Mouse (Mus musculus): ENCODE data around the gene Gramd4. TPM values are rescaled to one million over a fixed set of nuclear protein-coding genes. Genes with fewer than 3 reads are reported as not detected.

The Gramd4 gene
- polyA plus RNA-seq, 1 experiment from 2014 or later: 32.5 TPM

- H3K9ac ChIP-seq: peak overlapping the region; percentile 65
- ATAC-seq (ENCODE audit: low read depth): 0 out of 2 replicates have a peak, but pooled peaks have one; percentile 9
- peaks cover 16% of the 10 kb centered on the region for H3K36me3 ChIP-seq
- H3K27ac ChIP-seq (replicated peaks): 0 out of 2 replicates have a peak overlapping the region, but pooled peaks have one; percentile 42
- H3K4me2 ChIP-seq: peak overlapping the region; percentile 84
- H3K4me1 ChIP-seq (replicated peaks): peaks cover 54% of the 10 kb centered on the region
- 1% methylated on average over 38 of the region's 38 CpGs for WGBS
- H3K9me3 ChIP-seq: peaks cover 9% of the 10 kb centered on the region; the same call in 1 of the 2 replicates
- H3K27me3 ChIP-seq: peaks cover 36% of the 10 kb centered on the region
- peak overlapping the region; percentile 46 for H3K4me3 ChIP-seq
Measured at GRCm38 (mm10) chr15:86032811-86033190, 24.7 kb upstream of the Gramd4 start.

- H3K9ac ChIP-seq: peak within 1 kb of the TSS; percentile 65
- WGBS: under 1% methylated on average over 79 of the region's 80 CpGs
- H3K9me3 ChIP-seq: peaks cover 9% of the 10 kb centered on the region; the same call in 1 of the 2 replicates
- H3K27me3 ChIP-seq: peaks cover 36% of the 10 kb centered on the region
- peaks cover 16% of the 10 kb centered on the region for H3K36me3 ChIP-seq
- H3K4me3 ChIP-seq: peak within 1 kb of the TSS; percentile 46
- H3K4me2 ChIP-seq: peak within 1 kb of the TSS; percentile 84
- H3K27ac ChIP-seq (replicated peaks): 0 out of 2 replicates have a peak within 1 kb of the TSS, but pooled peaks have one; percentile 42
- ATAC-seq (ENCODE audit: low read depth): peak; percentile 28
- H3K4me1 ChIP-seq (replicated peaks): peaks cover 49% of the 10 kb centered on the region
Measured at GRCm38 (mm10) chr15:86033191-86033841, 24.2 kb upstream of the Gramd4 start, which contains the start of gene Celsr1. Celsr1 (minus strand) TSS chr15:86033777.

GRCm38 (mm10) chr15:86034021-86034523 lies 23.4 kb upstream of the Gramd4 start:
- ATAC-seq (ENCODE audit: low read depth): peak; percentile 78
- WGBS: under 1% methylated on average over 33 of the region's 44 CpGs
- H3K4me3 ChIP-seq: peak overlapping the region; percentile 46
- peaks cover 9% of the 10 kb centered on the region; the same call in 1 of the 2 replicates for H3K9me3 ChIP-seq
- peak overlapping the region; percentile 84 for H3K4me2 ChIP-seq
- H3K27me3 ChIP-seq: peaks cover 37% of the 10 kb centered on the region
- peaks cover 41% of the 10 kb centered on the region for H3K4me1 ChIP-seq (replicated peaks)
- peak overlapping the region; percentile 65 for H3K9ac ChIP-seq
- peaks cover 16% of the 10 kb centered on the region for H3K36me3 ChIP-seq
- 0 out of 2 replicates have a peak overlapping the region, but pooled peaks have one; percentile 42 for H3K27ac ChIP-seq (replicated peaks)

GRCm38 (mm10) chr15:86034781-86035360 lies 22.6 kb upstream of the Gramd4 start:
- Histone ChIP-seq H3K4me3 (peak overlapping the region; percentile 46), H3K9ac (peak overlapping the region; percentile 65; the same call in 1 of the 2 replicates), H3K36me3 (peaks cover 16% of the 10 kb centered on the region), H3K27ac (replicated peaks) (no peak overlapping the region), H3K27me3 (peaks cover 45% of the 10 kb centered on the region), H3K4me1 (replicated peaks) (peaks cover 33% of the 10 kb centered on the region), H3K9me3 (peaks cover 9% of the 10 kb centered on the region; the same call in 1 of the 2 replicates), H3K4me2 (peak overlapping the region; percentile 84)
- WGBS: 8% methylated on average over 12 of the region's 12 CpGs
- no peak for ATAC-seq (ENCODE audit: low read depth)

- Histone ChIP-seq H3K36me3 (peaks cover 6% of the 10 kb centered on the region), H3K9me3 (peaks cover 4% of the 10 kb centered on the region; the same call in 1 of the 2 replicates), H3K27me3 (peaks cover 45% of the 10 kb centered on the region), H3K4me2 (no peak overlapping the region), H3K27ac (replicated peaks) (no peak overlapping the region), H3K4me1 (replicated peaks) (peaks cover 28% of the 10 kb centered on the region), H3K4me3 (no peak overlapping the region), H3K9ac (no peak overlapping the region)
- 83% methylated on average over 3 of the region's 3 CpGs for WGBS
- ATAC-seq (ENCODE audit: low read depth): no peak
Measured at GRCm38 (mm10) chr15:86035913-86036312, 21.6 kb upstream of the Gramd4 start.

GRCm38 (mm10) chr15:86038802-86039201 lies 18.7 kb upstream of the Gramd4 start:
- H3K9me3 ChIP-seq: no peaks in the 10 kb centered on the region
- no peaks in the 10 kb centered on the region for H3K36me3 ChIP-seq
- 2% methylated on average over 2 of the region's 2 CpGs for WGBS
- H3K4me3 ChIP-seq: no peak overlapping the region
- H3K27me3 ChIP-seq: peaks cover 31% of the 10 kb centered on the region
- peaks cover 17% of the 10 kb centered on the region for H3K4me1 ChIP-seq (replicated peaks)
- no peak overlapping the region for H3K27ac ChIP-seq (replicated peaks)
- peak; percentile 81 for ATAC-seq (ENCODE audit: low read depth)
- H3K9ac ChIP-seq: peak overlapping the region; percentile 34; the same call in 1 of the 2 replicates
- H3K4me2 ChIP-seq: no peak overlapping the region

- Histone ChIP-seq H3K4me2 (no peak overlapping the region), H3K9me3 (no peaks in the 10 kb centered on the region), H3K4me1 (replicated peaks) (0 out of 2 replicates have a peak, but pooled peaks cover 4% of the 10 kb centered on the region), H3K4me3 (no peak overlapping the region), H3K27ac (replicated peaks) (no peak overlapping the region), H3K36me3 (no peaks in the 10 kb centered on the region), H3K27me3 (peaks cover 16% of the 10 kb centered on the region; the same call in 1 of the 2 replicates), H3K9ac (no peak overlapping the region)
- no peak for ATAC-seq (ENCODE audit: low read depth)
- 78% methylated on average over 5 of the region's 5 CpGs for WGBS
Measured at GRCm38 (mm10) chr15:86041421-86041820, 16.1 kb upstream of the Gramd4 start.

- Histone ChIP-seq H3K9me3 (no peaks in the 10 kb centered on the region), H3K4me1 (replicated peaks) (0 out of 2 replicates have a peak, but pooled peaks cover 4% of the 10 kb centered on the region), H3K4me2 (no peak overlapping the region), H3K9ac (no peak overlapping the region), H3K27ac (replicated peaks) (no peak overlapping the region), H3K27me3 (peaks cover 16% of the 10 kb centered on the region; the same call in 1 of the 2 replicates), H3K36me3 (no peaks in the 10 kb centered on the region), H3K4me3 (no peak overlapping the region)
- 45% methylated on average over 4 of the region's 4 CpGs for WGBS
- no peak for ATAC-seq (ENCODE audit: low read depth)
Measured at GRCm38 (mm10) chr15:86042364-86042763, 15.1 kb upstream of the Gramd4 start.

- no peak overlapping the region for H3K9ac ChIP-seq
- ATAC-seq (ENCODE audit: low read depth): no peak
- no peaks in the 10 kb centered on the region for H3K36me3 ChIP-seq
- H3K4me3 ChIP-seq: no peak overlapping the region
- H3K4me2 ChIP-seq: no peak overlapping the region
- H3K27ac ChIP-seq (replicated peaks): no peak overlapping the region
- 77% methylated on average over 3 of the region's 3 CpGs for WGBS
- H3K27me3 ChIP-seq: no peaks in the 10 kb centered on the region
- H3K4me1 ChIP-seq (replicated peaks): no peaks in the 10 kb centered on the region
- H3K9me3 ChIP-seq: no peaks in the 10 kb centered on the region
Measured at GRCm38 (mm10) chr15:86049510-86049909, 8.0 kb upstream of the Gramd4 start.

- no peak for ATAC-seq (ENCODE audit: low read depth)
- Histone ChIP-seq H3K4me3 (no peak overlapping the region), H3K4me1 (replicated peaks) (no peaks in the 10 kb centered on the region), H3K36me3 (no peaks in the 10 kb centered on the region), H3K27ac (replicated peaks) (no peak overlapping the region), H3K27me3 (no peaks in the 10 kb centered on the region), H3K9ac (no peak overlapping the region), H3K4me2 (no peak overlapping the region), H3K9me3 (no peaks in the 10 kb centered on the region)
- 81% methylated on average over 4 of the region's 4 CpGs for WGBS
Measured at GRCm38 (mm10) chr15:86050170-86050743, 7.2 kb upstream of the Gramd4 start.

- Histone ChIP-seq H3K9ac (no peak overlapping the region), H3K36me3 (no peaks in the 10 kb centered on the region), H3K9me3 (no peaks in the 10 kb centered on the region), H3K27me3 (no peaks in the 10 kb centered on the region), H3K4me1 (replicated peaks) (no peaks in the 10 kb centered on the region), H3K4me2 (no peak overlapping the region), H3K27ac (replicated peaks) (no peak overlapping the region), H3K4me3 (no peak overlapping the region)
- 89% methylated on average over 10 of the region's 10 CpGs for WGBS
- no peak for ATAC-seq (ENCODE audit: low read depth)
Measured at GRCm38 (mm10) chr15:86051152-86051551, 6.3 kb upstream of the Gramd4 start.
